Mouse (Mus musculus): ENCODE results near the gene Arhgef40.
"Not testable (repeated sequence)": the region's sequence is repeated elsewhere in the genome, so short reads cannot be mapped to it uniquely, and the experiment has no call there.

Gene Arhgef40

GRCm38 (mm10) chr14:52019590-52020340, 35.2 kb downstream of the Arhgef40 start:
- DNase-seq = peak; percentile 98 to 99

- peak; percentile 69 to 73 for DNase-seq
Observed at GRCm38 (mm10) chr14:52020486-52021137, 36.1 kb downstream of the Arhgef40 start, which contains the start of gene Zfp219. Gene Zfp219 (minus strand): TSS chr14:52020733.

GRCm38 (mm10) chr14:52021138-52021529, 36.6 kb downstream of the Arhgef40 start:
- peak in 1 of 2 experiments; percentile 12 for DNase-seq

GRCm38 (mm10) chr14:52021568-52022212, 37.2 kb downstream of the Arhgef40 start:
- DNase-seq = no peak

GRCm38 (mm10) chr14:52022244-52022708, 37.8 kb downstream of the Arhgef40 start:
- DNase-seq = peak in 1 of 2 experiments; percentile 13

GRCm38 (mm10) chr14:52022709-52023459, 38.4 kb downstream of the Arhgef40 start:
- peak; percentile 97 to 98 for DNase-seq

GRCm38 (mm10) chr14:52024133-52024532, 39.6 kb downstream of the Arhgef40 start:
- no peak for DNase-seq

- no peak for DNase-seq
Observed at GRCm38 (mm10) chr14:52026342-52026741, 41.8 kb downstream of the Arhgef40 start.

GRCm38 (mm10) chr14:52035926-52036325, 51.4 kb downstream of the Arhgef40 start:
- DNase-seq = no peak

GRCm38 (mm10) chr14:52039332-52039731, 54.8 kb downstream of the Arhgef40 start:
- DNase-seq = no peak

GRCm38 (mm10) chr14:52042359-52042758, 57.8 kb downstream of the Arhgef40 start, which contains the start of gene Olfr221:
Gene Olfr221 (minus strand): TSS chr14:52042459.
- not testable (repeated sequence) for DNase-seq

GRCm38 (mm10) chr14:52043446-52043845, 58.9 kb downstream of the Arhgef40 start:
- no peak for DNase-seq

- DNase-seq = peak; percentile 73 to 76
Observed at GRCm38 (mm10) chr14:52044901-52045678, 60.6 kb downstream of the Arhgef40 start.

GRCm38 (mm10) chr14:52045966-52046565, 61.5 kb downstream of the Arhgef40 start:
- DNase-seq = no peak

GRCm38 (mm10) chr14:52052720-52053119, 68.2 kb downstream of the Arhgef40 start:
- not testable (repeated sequence) for DNase-seq

Measured in cerebellum, postnatal 10 days (tissue).